Mouse (Mus musculus) heart, embryonic 15.5 days (tissue): Measurements from ENCODE around the gene R3hdm2. TPM values are rescaled to one million over a fixed set of nuclear protein-coding genes. Genes with fewer than 3 reads are reported as not detected.

Experiments
- ATAC-seq: fragments of 200-750 bp; cut with Nextera tagmentation; replicated peaks from 2 replicates; pipeline ENCODE4 v1.8.0; 2017; ENCODE audit warnings: low read depth, moderate TSS enrichment; ENCODE audit not compliant: insufficient number of reproducible peaks, insufficient read depth, low FRiP score
- H3K27ac ChIP-seq: fragments of 300-500 bp; sonication (generic); 2 replicates; pipeline ENCODE4 v1.5.1; 2015; ENCODE audit warnings: mild to moderate bottlenecking, inconsistent platforms
- H3K27me3 ChIP-seq: fragments of 300-500 bp; sonication (generic); 2 replicates; pipeline ENCODE4 v1.6.1; 2015; ENCODE audit warnings: inconsistent platforms
- H3K36me3 ChIP-seq: fragments of 300-500 bp; sonication (generic); 2 replicates; pipeline ENCODE4 v1.6.1; 2015; ENCODE audit warnings: mild to moderate bottlenecking, inconsistent platforms
- H3K4me1 ChIP-seq: fragments of 300-500 bp; sonication (generic); replicated peaks from 2 replicates; pipeline ENCODE4 v1.6.1; 2015; ENCODE audit warnings: inconsistent platforms
- H3K4me2 ChIP-seq: fragments of 300-500 bp; sonication (generic); 2 replicates; pipeline ENCODE4 v1.6.1; 2015; ENCODE audit warnings: inconsistent platforms, mild to moderate bottlenecking, moderate library complexity
- H3K4me3 ChIP-seq: fragments of 300-500 bp; sonication (generic); 2 replicates; pipeline ENCODE4 v1.5.1; 2015; ENCODE audit warnings: mild to moderate bottlenecking, inconsistent platforms
- H3K9ac ChIP-seq: fragments of 300-500 bp; sonication (generic); 2 replicates; pipeline ENCODE4 v1.6.1; 2015; ENCODE audit warnings: mild to moderate bottlenecking, inconsistent platforms
- H3K9me3 ChIP-seq: fragments of 300-500 bp; sonication (generic); replicated peaks from 2 replicates; pipeline ENCODE4 v1.6.1; 2016; ENCODE audit warnings: inconsistent platforms
- WGBS: fragments of 180-500 bp; shearing (Covaris S2); methylation state at CpG from one replicate; pipeline ENCODE4 v1.1.7; 2015; ENCODE audit warnings: mixed read lengths; 5-methylcytosine and 5-hydroxymethylcytosine counted together
- polyA plus RNA-seq: library from polyadenylated mRNA; unstranded; fragments of >200 nt; fragmentation: Nextera tagmentation; extraction: Ambion mirVana; gene quantifications from 2 replicates; pipeline ENCODE4 v1.2.1, GENCODE M21; 2015

R3hdm2 gene
- polyA plus RNA-seq, 1 experiment from 2014 or later = 30.9 TPM

GRCm38 (mm10) chr10:127404701-127405100 is 24.6 kb downstream of the R3hdm2 start:
- no peak overlapping the region for H3K4me2 ChIP-seq
- no peaks in the 10 kb centered on the region for H3K9me3 ChIP-seq
- ATAC-seq = no peak
- H3K27ac ChIP-seq = no peak overlapping the region
- no peaks in the 10 kb centered on the region for H3K27me3 ChIP-seq
- H3K4me3 ChIP-seq = no peak overlapping the region
- peaks cover 25% of the 10 kb centered on the region for H3K36me3 ChIP-seq
- H3K9ac ChIP-seq = no peak overlapping the region
- 86% methylated on average over 3 of the region's 3 CpGs for WGBS
- no peaks in the 10 kb centered on the region for H3K4me1 ChIP-seq

- peaks cover 17% of the 10 kb centered on the region for H3K4me1 ChIP-seq
- no peak overlapping the region for H3K9ac ChIP-seq
- no peak overlapping the region for H3K4me3 ChIP-seq
- no peaks in the 10 kb centered on the region for H3K9me3 ChIP-seq
- no peaks in the 10 kb centered on the region for H3K27me3 ChIP-seq
- peaks cover 4% of the 10 kb centered on the region; the same call in 1 of the 2 replicates for H3K36me3 ChIP-seq
- WGBS = 64% methylated on average over 4 of the region's 4 CpGs
- H3K27ac ChIP-seq = no peak overlapping the region
- no peak overlapping the region for H3K4me2 ChIP-seq
- ATAC-seq = no peak
These were observed 27.3 kb downstream of the R3hdm2 start for GRCm38 (mm10) chr10:127407391-127407790.

- Histone ChIP-seq H3K36me3 (peaks cover 4% of the 10 kb centered on the region; the same call in 1 of the 2 replicates), H3K4me1 (peaks cover 21% of the 10 kb centered on the region), H3K9ac (no peak overlapping the region), H3K27me3 (no peaks in the 10 kb centered on the region), H3K4me3 (no peak overlapping the region), H3K27ac (peak overlapping the region; percentile 48), H3K9me3 (no peaks in the 10 kb centered on the region), H3K4me2 (no peak overlapping the region)
- 39% methylated on average over 5 of the region's 5 CpGs for WGBS
- no peak for ATAC-seq
These were observed 32.0 kb downstream of the R3hdm2 start for GRCm38 (mm10) chr10:127412101-127412500.

- Histone ChIP-seq H3K4me2 (no peak overlapping the region), H3K9me3 (no peaks in the 10 kb centered on the region), H3K4me1 (peaks cover 21% of the 10 kb centered on the region), H3K4me3 (no peak overlapping the region), H3K27ac (no peak overlapping the region), H3K9ac (no peak overlapping the region), H3K36me3 (no peaks in the 10 kb centered on the region), H3K27me3 (no peaks in the 10 kb centered on the region)
- ATAC-seq = no peak
- 29% methylated on average over 2 of the region's 2 CpGs for WGBS
These were observed 32.6 kb downstream of the R3hdm2 start for GRCm38 (mm10) chr10:127412776-127413175.

GRCm38 (mm10) chr10:127413585-127413984 is 33.5 kb downstream of the R3hdm2 start:
- H3K27ac ChIP-seq = no peak overlapping the region

GRCm38 (mm10) chr10:127414141-127414540 is 34.0 kb downstream of the R3hdm2 start:
- Histone ChIP-seq H3K9ac (no peak overlapping the region), H3K27me3 (no peaks in the 10 kb centered on the region), H3K4me1 (peaks cover 23% of the 10 kb centered on the region), H3K4me2 (no peak overlapping the region), H3K9me3 (no peaks in the 10 kb centered on the region), H3K4me3 (no peak overlapping the region), H3K27ac (no peak overlapping the region), H3K36me3 (no peaks in the 10 kb centered on the region)
- 91% methylated on average over 3 of the region's 3 CpGs for WGBS
- no peak for ATAC-seq

More at GRCm38 (mm10) chr10:127413585-127413984, 33.5 kb downstream of the R3hdm2 start:
- Histone ChIP-seq H3K9me3 (no peaks in the 10 kb centered on the region), H3K36me3 (no peaks in the 10 kb centered on the region), H3K4me2 (no peak overlapping the region), H3K27me3 (no peaks in the 10 kb centered on the region), H3K9ac (no peak overlapping the region), H3K4me3 (no peak overlapping the region), H3K4me1 (peaks cover 21% of the 10 kb centered on the region)
- 81% methylated on average over 1 of the region's 1 CpGs for WGBS
- ATAC-seq = no peak

GRCm38 (mm10) chr10:127420131-127420530 is 40.0 kb downstream of the R3hdm2 start:
- Histone ChIP-seq H3K27me3 (no peaks in the 10 kb centered on the region), H3K36me3 (no peaks in the 10 kb centered on the region), H3K4me2 (0 out of 2 replicates have a peak overlapping the region, but pooled peaks have one; percentile 32), H3K9me3 (no peaks in the 10 kb centered on the region), H3K4me1 (peaks cover 27% of the 10 kb centered on the region), H3K27ac (no peak overlapping the region), H3K4me3 (no peak overlapping the region), H3K9ac (no peak overlapping the region)
- no peak for ATAC-seq
- WGBS = 20% methylated on average over 6 of the region's 6 CpGs

- H3K4me1 ChIP-seq = peaks cover 34% of the 10 kb centered on the region
- H3K36me3 ChIP-seq = no peaks in the 10 kb centered on the region
- H3K9ac ChIP-seq = no peak overlapping the region
- H3K27ac ChIP-seq = no peak overlapping the region
- no peaks in the 10 kb centered on the region for H3K9me3 ChIP-seq
- 15% methylated on average over 9 of the region's 9 CpGs for WGBS
- no peak for ATAC-seq
- H3K4me3 ChIP-seq = no peak overlapping the region
- H3K4me2 ChIP-seq = peak overlapping the region; percentile 14; the same call in 1 of the 2 replicates
- no peaks in the 10 kb centered on the region for H3K27me3 ChIP-seq
These were observed 40.7 kb downstream of the R3hdm2 start for GRCm38 (mm10) chr10:127420676-127421353.

- Histone ChIP-seq H3K4me1 (peaks cover 43% of the 10 kb centered on the region), H3K9me3 (no peaks in the 10 kb centered on the region), H3K4me3 (no peak overlapping the region), H3K27me3 (no peaks in the 10 kb centered on the region), H3K4me2 (peak overlapping the region; percentile 26; the same call in 1 of the 2 replicates), H3K9ac (no peak overlapping the region), H3K36me3 (no peaks in the 10 kb centered on the region), H3K27ac (no peak overlapping the region)
- no peak; the same call in 1 of the 2 replicates for ATAC-seq
- WGBS = 16% methylated on average over 6 of the region's 6 CpGs
These were observed 41.9 kb downstream of the R3hdm2 start for GRCm38 (mm10) chr10:127422047-127422446.

- Histone ChIP-seq H3K4me3 (no peak overlapping the region), H3K27ac (no peak overlapping the region), H3K4me2 (no peak overlapping the region), H3K27me3 (no peaks in the 10 kb centered on the region), H3K36me3 (no peaks in the 10 kb centered on the region), H3K9me3 (no peaks in the 10 kb centered on the region), H3K9ac (no peak overlapping the region), H3K4me1 (peaks cover 43% of the 10 kb centered on the region)
- 79% methylated on average over 2 of the region's 2 CpGs for WGBS
- ATAC-seq = no peak
These were observed 45.7 kb downstream of the R3hdm2 start for GRCm38 (mm10) chr10:127425794-127426193.

- ATAC-seq = no peak
- no peaks in the 10 kb centered on the region; the same call in 1 of the 2 replicates for H3K36me3 ChIP-seq
- H3K27ac ChIP-seq = peak overlapping the region; percentile 68
- no peaks in the 10 kb centered on the region for H3K27me3 ChIP-seq
- H3K4me3 ChIP-seq = no peak overlapping the region
- H3K4me2 ChIP-seq = peak overlapping the region; percentile 13; the same call in 1 of the 2 replicates
- no peaks in the 10 kb centered on the region for H3K9me3 ChIP-seq
- no peak overlapping the region for H3K9ac ChIP-seq
- WGBS = 32% methylated on average over 2 of the region's 2 CpGs
- H3K4me1 ChIP-seq = peaks cover 35% of the 10 kb centered on the region
These were observed 46.5 kb downstream of the R3hdm2 start for GRCm38 (mm10) chr10:127426670-127427069.

GRCm38 (mm10) chr10:127427107-127427506 is 47.0 kb downstream of the R3hdm2 start:
- Histone ChIP-seq H3K4me1 (peaks cover 31% of the 10 kb centered on the region), H3K27ac (peak overlapping the region; percentile 68), H3K4me2 (peak overlapping the region; percentile 13; the same call in 1 of the 2 replicates), H3K36me3 (no peaks in the 10 kb centered on the region; the same call in 1 of the 2 replicates), H3K9me3 (no peaks in the 10 kb centered on the region), H3K4me3 (no peak overlapping the region), H3K9ac (no peak overlapping the region), H3K27me3 (no peaks in the 10 kb centered on the region)
- WGBS = 43% methylated on average over 1 of the region's 1 CpGs
- no peak for ATAC-seq
